In genomic region chr9:31018158-31018557, GRCm38 (mm10) we compare ENCODE assay signal across 20 mouse cellular contexts.
"Had no signal": no experiment of that assay in that cellular context is flagged by ENCODE, and none has a peak within 500 bp of the region (broad histone marks: within the 10 kb centered on the region; RNA-seq: fewer than 3 reads in every experiment).

No protein-coding gene starts in this region.

- H3K27me3 ChIP-seq: liver, embryonic 15.5 days; lung, embryonic 15.5 days; midbrain, embryonic 13.5 days; midbrain, embryonic 15.5 days; neural tube, embryonic 12.5 days; stomach, embryonic 15.5 days had no signal

- H3K9me3 ChIP-seq: liver, embryonic 15.5 days; lung, embryonic 15.5 days; megakaryocyte, embryonic 14.5 days; midbrain, embryonic 13.5 days; midbrain, embryonic 15.5 days; neural tube, embryonic 12.5 days; stomach, embryonic 15.5 days had no signal

- H3K36me3 ChIP-seq: liver, embryonic 15.5 days; lung, embryonic 15.5 days; midbrain, embryonic 13.5 days; midbrain, embryonic 15.5 days; neural tube, embryonic 12.5 days; stomach, embryonic 15.5 days had no signal

- H3K4me1 ChIP-seq: liver, embryonic 15.5 days; lung, embryonic 15.5 days; megakaryocyte, embryonic 14.5 days; midbrain, embryonic 13.5 days; midbrain, embryonic 15.5 days; neural tube, embryonic 12.5 days; stomach, embryonic 15.5 days had no signal

- H3K4me3 ChIP-seq: liver, embryonic 15.5 days; lung, embryonic 15.5 days; megakaryocyte, embryonic 14.5 days; midbrain, embryonic 13.5 days; midbrain, embryonic 15.5 days; neural tube, embryonic 12.5 days; stomach, embryonic 15.5 days had no signal

- H3K9ac ChIP-seq: liver, embryonic 15.5 days; liver, postnatal 0 days; lung, embryonic 15.5 days; midbrain, embryonic 13.5 days; midbrain, embryonic 15.5 days; neural tube, embryonic 12.5 days; stomach, embryonic 15.5 days had no signal

- ATAC-seq: liver, postnatal 0 days; lung, postnatal 0 days; midbrain, embryonic 13.5 days; midbrain, embryonic 15.5 days had no signal

- H3K27ac ChIP-seq: liver, embryonic 15.5 days; lung, embryonic 15.5 days; macrophage; midbrain, embryonic 13.5 days; midbrain, embryonic 15.5 days; neural tube, embryonic 12.5 days; stomach, embryonic 15.5 days; stomach, postnatal 0 days had no signal

- DNase-seq: liver, postnatal 0 days; lung, adult 2 months; lung, postnatal 14 days; lung, postnatal 36 days; right cerebral cortex, postnatal 25 days; right cerebral cortex, postnatal 4 days; spleen, adult 18-20 months; thymus, adult 2 months; thymus, postnatal 25 days; thymus, postnatal 4 days had no signal
